Mouse (Mus musculus) megakaryocyte, embryonic 14.5 days (primary cell): Measurements from ENCODE around the gene Parp1. TPM values are rescaled to one million over a fixed set of nuclear protein-coding genes. Genes with fewer than 3 reads are reported as not detected.
"Not testable (repeated sequence)": the region's sequence is repeated elsewhere in the genome, so short reads cannot be mapped to it uniquely, and the experiment has no call there.

Experiments used
- H3K27me3 ChIP-seq: replicated peaks from 2 replicates; pipeline ENCODE3; 2012; ENCODE audit warnings: inconsistent platforms
- H3K36me3 ChIP-seq: replicated peaks from 2 replicates; pipeline ENCODE3; 2012; ENCODE audit warnings: low read length, inconsistent platforms, mixed read lengths
- H3K4me1 ChIP-seq: 2 replicates; pipeline ENCODE4 v1.6.1; 2012; ENCODE audit warnings: inconsistent platforms
- H3K4me3 ChIP-seq: replicated peaks from 2 replicates; pipeline ENCODE3; 2012; ENCODE audit warnings: moderate library complexity, mild to moderate bottlenecking, inconsistent platforms
- H3K9me3 ChIP-seq: 2 replicates; pipeline ENCODE4 v1.6.1; 2012; ENCODE audit warnings: inconsistent platforms
- FLI1 ChIP-seq: IDR thresholded peaks from 2 replicates; pipeline ENCODE4 v1.6.1; 2012; ENCODE audit warnings: low read length, inconsistent platforms, mixed read lengths
- GATA1 ChIP-seq: IDR thresholded peaks from 3 replicates; pipeline ENCODE4 v1.6.1; 2012; ENCODE audit warnings: mixed read lengths, low read length, inconsistent platforms, borderline replicate concordance
- polyA plus RNA-seq: library from polyadenylated mRNA; stranded (reverse); fragments of >175 nt; gene quantifications from 2 replicates; pipeline ENCODE4 v1.2.3, GENCODE M21; 2012; ENCODE audit warnings: low replicate concordance; ENCODE audit not compliant: insufficient read depth

Parp1 gene
- polyA plus RNA-seq, 1 experiment: 59.2 TPM

GRCm38 (mm10) chr1:180556899-180557298 lies 11.8 kb upstream of the Parp1 start:
- TF ChIP-seq GATA1: no peak
- no peak for TF ChIP-seq FLI1
- Histone ChIP-seq H3K27me3 (peaks cover 8% of the 10 kb centered on the region), H3K36me3 (no peaks in the 10 kb centered on the region), H3K4me3 (no peak overlapping the region), H3K4me1 (peaks cover 28% of the 10 kb centered on the region), H3K9me3 (no peaks in the 10 kb centered on the region)

- H3K27me3 ChIP-seq: peaks cover 18% of the 10 kb centered on the region
- no peak overlapping the region for H3K4me3 ChIP-seq
- H3K4me1 ChIP-seq: peaks cover 27% of the 10 kb centered on the region
- TF ChIP-seq GATA1 (no peak), FLI1 (no peak)
- H3K36me3 ChIP-seq: no peaks in the 10 kb centered on the region
- no peaks in the 10 kb centered on the region for H3K9me3 ChIP-seq
Observed at GRCm38 (mm10) chr1:180559454-180559853, 9.3 kb upstream of the Parp1 start.

DNA sequence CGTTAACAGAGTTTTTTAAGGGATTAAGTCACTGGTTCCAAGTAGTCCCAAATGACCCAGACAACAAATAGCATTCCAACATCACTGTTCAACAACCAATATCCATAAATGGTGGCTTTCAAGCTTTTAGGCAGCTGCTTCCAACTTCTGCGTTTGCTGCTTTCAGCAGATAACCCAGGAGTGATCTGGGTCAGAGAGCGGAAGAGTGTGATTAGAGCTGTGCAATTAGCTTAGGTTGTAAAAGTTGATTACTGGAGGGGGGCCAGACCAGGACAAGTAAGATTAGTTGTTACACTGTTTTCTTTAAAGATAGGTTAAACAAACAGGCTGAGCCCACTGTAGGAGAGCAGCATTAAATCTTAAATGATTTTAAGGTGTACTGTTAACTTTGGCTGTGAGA lies 7.5 kb upstream of the Parp1 start:
- Histone ChIP-seq H3K4me3 (no peak overlapping the region), H3K27me3 (peaks cover 18% of the 10 kb centered on the region), H3K9me3 (no peaks in the 10 kb centered on the region), H3K36me3 (no peaks in the 10 kb centered on the region), H3K4me1 (peaks cover 27% of the 10 kb centered on the region)
- TF ChIP-seq GATA1: no peak
- TF ChIP-seq FLI1: no peak

DNA sequence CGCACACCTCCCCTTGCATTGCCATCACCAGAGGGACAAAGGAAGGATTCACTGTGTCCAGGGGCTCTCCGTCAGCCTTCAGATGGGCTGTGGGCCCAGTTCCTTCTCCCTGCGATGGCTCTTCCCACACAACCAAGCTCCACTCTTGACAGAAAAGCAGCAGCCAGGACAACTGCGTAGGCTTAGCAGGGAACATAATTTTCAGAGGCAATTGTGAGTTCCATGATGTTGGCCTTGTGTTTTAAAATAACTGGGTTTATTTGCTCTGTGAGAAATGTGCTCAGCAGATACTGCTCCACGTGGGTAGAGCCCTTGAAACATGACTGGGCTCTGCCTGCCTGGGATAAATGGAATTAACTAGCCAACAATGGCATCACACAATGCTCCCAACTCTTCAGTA lies 3.8 kb upstream of the Parp1 start:
- H3K4me3 ChIP-seq: no peak overlapping the region
- peaks cover 30% of the 10 kb centered on the region for H3K4me1 ChIP-seq
- no peak for TF ChIP-seq FLI1
- TF ChIP-seq GATA1: no peak
- H3K27me3 ChIP-seq: peaks cover 17% of the 10 kb centered on the region
- H3K9me3 ChIP-seq: no peaks in the 10 kb centered on the region
- no peaks in the 10 kb centered on the region for H3K36me3 ChIP-seq

DNA sequence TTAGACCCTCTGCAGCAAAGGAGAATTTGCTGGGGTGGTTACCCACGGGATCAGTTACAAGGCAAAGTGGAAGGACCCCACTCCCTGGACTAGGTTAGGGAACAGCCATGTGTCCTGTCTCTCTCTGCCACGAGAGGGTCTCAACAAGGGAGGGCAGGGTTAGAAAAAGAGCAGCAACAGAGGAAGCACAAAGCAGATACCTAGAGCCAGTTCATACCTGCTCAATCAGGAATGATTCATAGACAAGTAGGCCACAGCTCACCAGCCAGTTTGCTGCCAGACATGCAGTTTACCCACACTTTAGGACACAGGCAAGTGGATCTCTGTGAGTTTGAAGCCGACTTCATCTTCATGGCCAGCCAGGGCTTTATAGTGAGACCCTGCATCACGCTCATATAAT lies 963 bp upstream of the Parp1 start:
- TF ChIP-seq FLI1: no peak
- H3K36me3 ChIP-seq: peaks cover 17% of the 10 kb centered on the region
- H3K4me1 ChIP-seq: peaks cover 48% of the 10 kb centered on the region
- H3K4me3 ChIP-seq: no peak overlapping the region
- H3K27me3 ChIP-seq: peaks cover 6% of the 10 kb centered on the region
- H3K9me3 ChIP-seq: no peaks in the 10 kb centered on the region

DNA sequence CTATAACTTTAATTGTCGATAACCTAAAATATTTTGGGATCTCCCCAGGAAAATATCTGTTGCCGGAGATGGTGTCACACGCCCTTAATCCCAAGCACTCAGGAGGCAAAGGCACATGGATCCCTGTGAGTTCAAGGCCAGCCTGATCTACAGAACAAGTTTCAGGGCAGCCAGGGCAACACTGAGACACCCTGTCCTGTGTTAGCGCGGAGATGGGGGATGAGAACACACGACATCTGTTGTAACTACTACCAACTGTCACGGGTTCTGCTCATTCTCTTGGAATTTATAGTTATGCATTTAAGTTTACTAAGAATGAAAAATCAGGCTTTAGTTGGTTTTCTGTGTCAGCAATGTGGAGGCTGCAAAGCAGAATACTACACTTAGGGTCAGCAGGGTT lies 476 bp upstream of the Parp1 start:
- Histone ChIP-seq H3K9me3 (no peaks in the 10 kb centered on the region), H3K4me1 (peaks cover 53% of the 10 kb centered on the region)
- no peak for TF ChIP-seq GATA1
- no peak for TF ChIP-seq FLI1

DNA sequence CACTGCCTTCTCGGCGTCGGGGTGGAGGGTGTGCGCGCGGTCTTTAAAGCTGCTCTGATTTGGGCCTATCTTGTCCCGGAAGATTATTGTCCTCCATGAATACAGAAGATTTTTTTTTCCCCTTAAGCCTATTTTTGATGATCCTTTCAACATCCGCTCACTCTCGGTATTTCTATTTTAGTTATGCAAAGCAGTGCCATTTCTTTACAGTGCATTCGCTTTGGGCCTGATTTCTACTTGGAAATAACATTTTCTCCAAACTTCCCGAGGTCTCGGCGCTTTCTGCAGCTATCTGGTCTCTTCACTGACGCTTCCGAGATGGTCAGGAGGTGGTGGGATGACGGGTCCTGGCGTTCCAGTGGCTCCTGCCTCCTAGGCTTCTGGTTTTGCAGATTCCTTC lies 729 bp downstream of the Parp1 start:
- Histone ChIP-seq H3K4me1 (peaks cover 54% of the 10 kb centered on the region), H3K4me3 (peak overlapping the region; percentile 96), H3K27me3 (no peaks in the 10 kb centered on the region), H3K36me3 (peaks cover 32% of the 10 kb centered on the region), H3K9me3 (no peaks in the 10 kb centered on the region)
- TF ChIP-seq FLI1 (no peak), GATA1 (no peak)

More for the DNA sequence above, 476 bp upstream of the Parp1 start:
- H3K27me3 ChIP-seq: peaks cover 4% of the 10 kb centered on the region
- H3K36me3 ChIP-seq: peaks cover 22% of the 10 kb centered on the region
- peak overlapping the region; percentile 96 for H3K4me3 ChIP-seq

DNA sequence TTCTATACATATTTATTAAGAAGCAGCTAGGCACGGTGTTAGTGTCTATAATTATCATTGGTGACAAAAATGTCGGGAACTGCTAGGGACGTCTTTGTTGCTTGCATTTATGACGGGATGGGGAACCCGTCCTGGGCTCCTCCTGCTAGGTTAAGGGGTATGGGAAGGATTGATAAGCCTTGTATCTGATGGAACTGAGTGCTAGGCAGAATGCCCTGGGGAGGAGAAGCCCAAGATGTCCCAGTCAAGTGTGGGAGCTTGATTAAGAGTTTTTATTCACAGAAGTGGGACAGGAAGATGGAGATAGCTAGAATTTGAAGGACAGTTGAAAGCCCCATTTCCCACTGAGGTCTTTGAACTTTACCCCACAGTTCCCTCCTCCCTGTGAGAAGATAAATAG lies 1.5 kb downstream of the Parp1 start:
- H3K4me1 ChIP-seq: peaks cover 54% of the 10 kb centered on the region
- peak overlapping the region; percentile 96 for H3K4me3 ChIP-seq
- H3K36me3 ChIP-seq: peaks cover 35% of the 10 kb centered on the region
- H3K27me3 ChIP-seq: no peaks in the 10 kb centered on the region
- no peak for TF ChIP-seq FLI1
- no peak for TF ChIP-seq GATA1
- no peaks in the 10 kb centered on the region for H3K9me3 ChIP-seq

DNA sequence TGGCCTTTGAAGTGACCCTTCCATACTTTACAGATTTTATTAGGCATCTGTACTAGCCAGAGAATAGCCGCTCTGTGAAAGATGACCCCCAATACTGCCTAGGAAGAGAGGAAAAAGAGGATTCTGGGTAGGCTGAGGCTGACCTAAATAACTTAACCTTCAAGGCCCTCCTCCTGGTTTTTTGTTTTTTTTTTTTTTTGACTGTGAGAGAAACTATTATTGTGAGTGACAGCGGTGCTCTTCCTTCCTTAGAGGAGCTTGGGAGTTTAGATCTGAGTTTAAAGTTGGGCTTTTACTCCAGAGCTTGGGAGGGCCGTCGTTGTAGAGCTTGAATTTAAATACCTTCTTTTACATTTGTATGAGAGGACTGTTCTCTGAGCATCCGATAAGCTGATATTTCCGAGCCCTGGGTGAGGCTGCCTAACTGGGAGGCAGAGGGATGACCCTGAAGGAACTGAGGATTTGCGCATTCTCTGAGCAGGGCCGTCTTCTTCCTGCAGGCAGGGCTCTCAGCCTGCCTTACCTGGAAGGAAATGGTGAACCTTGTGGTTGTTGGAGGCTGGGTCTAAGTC lies 2.4 kb downstream of the Parp1 start:
- H3K36me3 ChIP-seq: peaks cover 43% of the 10 kb centered on the region
- TF ChIP-seq FLI1 (no peak), GATA1 (no peak)
- no peak overlapping the region for H3K4me3 ChIP-seq
- no peaks in the 10 kb centered on the region for H3K9me3 ChIP-seq
- peaks cover 54% of the 10 kb centered on the region for H3K4me1 ChIP-seq
- no peaks in the 10 kb centered on the region for H3K27me3 ChIP-seq

GRCm38 (mm10) chr1:180571721-180572120 lies 3.0 kb downstream of the Parp1 start:
- not testable (repeated sequence) for H3K9me3 ChIP-seq, H3K4me3 ChIP-seq, H3K27me3 ChIP-seq
- H3K4me1 ChIP-seq: peaks cover 54% of the 10 kb centered on the region
- peaks cover 49% of the 10 kb centered on the region for H3K36me3 ChIP-seq

DNA sequence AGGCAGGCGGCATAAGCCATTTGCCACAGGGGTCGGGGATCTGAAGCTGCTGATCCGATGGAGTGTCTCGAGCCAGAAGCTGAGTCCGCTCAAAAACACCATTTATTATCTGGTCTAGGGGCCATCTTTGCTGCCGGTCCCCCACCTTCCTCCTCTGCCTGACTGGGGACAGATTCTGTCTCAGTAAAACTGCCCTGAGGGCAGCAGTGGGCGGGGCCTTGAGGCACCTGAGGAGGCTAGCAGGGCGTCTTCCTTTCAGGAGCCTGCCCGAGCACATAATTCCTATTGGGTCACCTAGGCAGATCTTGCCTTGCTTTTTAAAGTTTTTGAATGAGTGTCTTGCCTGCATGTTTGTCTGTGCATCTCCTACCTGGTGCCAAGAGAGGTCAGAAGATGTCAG lies 3.4 kb downstream of the Parp1 start:
- peaks cover 53% of the 10 kb centered on the region for H3K36me3 ChIP-seq
- H3K27me3 ChIP-seq: no peaks in the 10 kb centered on the region
- TF ChIP-seq GATA1 (no peak), FLI1 (no peak)
- peaks cover 52% of the 10 kb centered on the region for H3K4me1 ChIP-seq
- no peak overlapping the region for H3K4me3 ChIP-seq
- no peaks in the 10 kb centered on the region for H3K9me3 ChIP-seq
